Mouse (Mus musculus): ENCODE data around the gene Tcl1b3.

Gene Tcl1b3

GRCm38 (mm10) chr12:105235091-105235490, 44.2 kb downstream of the Tcl1b3 start:
- no peak for DNase-seq

GRCm38 (mm10) chr12:105239060-105239459, 48.2 kb downstream of the Tcl1b3 start:
- no peak for DNase-seq

Data from liver (tissue).